Mouse (Mus musculus) liver, postnatal 0 days (tissue): Measurements from ENCODE around the gene Zfp11.

Experiments
- CTCF ChIP-seq: sonication (generic); IDR thresholded peaks from 2 replicates; pipeline ENCODE4 v1.5.1; 2016; ENCODE audit warnings: antibody characterized with exemption, low read depth
- EP300 ChIP-seq: IDR thresholded peaks from 2 replicates; pipeline ENCODE4 v1.6.1; 2016; ENCODE audit warnings: antibody characterized with exemption, low read depth, mild to moderate bottlenecking

DNA sequence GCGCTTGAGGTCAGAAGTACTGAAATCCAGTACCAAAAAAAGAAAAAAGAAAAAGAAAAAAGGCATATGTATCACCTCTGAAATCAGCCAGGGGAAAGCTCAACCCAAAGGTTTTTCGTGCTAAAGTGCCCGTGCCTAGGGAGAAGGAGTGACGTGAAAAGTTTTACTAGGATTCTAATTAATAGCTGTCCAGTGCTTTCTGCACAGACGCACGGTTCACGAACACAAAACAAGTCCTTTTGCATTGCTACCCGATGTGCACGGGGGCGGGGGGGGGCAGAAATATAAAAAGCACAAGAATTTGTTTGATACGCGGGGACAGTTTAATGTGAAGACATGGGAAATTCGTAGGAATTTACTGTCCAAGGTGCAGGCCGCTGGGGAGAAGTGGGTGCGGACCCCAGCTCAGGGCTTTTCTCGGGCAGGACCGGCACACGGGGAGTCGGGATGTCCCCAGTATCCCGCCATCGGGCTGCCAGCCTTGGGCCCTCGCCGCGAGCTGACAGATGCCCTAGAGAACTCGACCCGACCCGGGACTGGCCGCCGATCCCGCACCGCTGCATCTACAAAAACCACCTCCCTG lies 355 bp downstream of the Zfp11 start:
- TF ChIP-seq EP300 (no peak), CTCF (no peak)
